Mouse (Mus musculus) left cerebral cortex, postnatal 25 days (tissue): ENCODE data around the gene Gfra4. TPM values are rescaled to one million over a fixed set of nuclear protein-coding genes. Genes with fewer than 3 reads are reported as not detected.

Experiments used
- DNase-seq, 2 experiments: peaks; one replicate each; pipeline ENCODE4 v3.0.0; 2022; ENCODE audit warnings: low spot score in 2 of 2, mixed read lengths in 1 of 2
- intact Hi-C: fragments of 180-260 bp; cut with DNase I; formaldehyde crosslinking; loops from one replicate; pipeline ENCODE4 v1.15.1; 2025
- microRNA-seq, 2 experiments: library from miRNA; unstranded; fragments of <30 nt; microRNA quantifications; one replicate each; pipeline ENCODE4 v1.2.0; 2022
- total RNA-seq, 2 experiments: library from RNA; stranded (reverse); gene quantifications; 2 replicates each; pipeline ENCODE4 v1.2.3; 2021

Gene Gfra4
- total RNA-seq, 2 experiments from 2014 or later, result 58.3 to 63.0 TPM

DNA sequence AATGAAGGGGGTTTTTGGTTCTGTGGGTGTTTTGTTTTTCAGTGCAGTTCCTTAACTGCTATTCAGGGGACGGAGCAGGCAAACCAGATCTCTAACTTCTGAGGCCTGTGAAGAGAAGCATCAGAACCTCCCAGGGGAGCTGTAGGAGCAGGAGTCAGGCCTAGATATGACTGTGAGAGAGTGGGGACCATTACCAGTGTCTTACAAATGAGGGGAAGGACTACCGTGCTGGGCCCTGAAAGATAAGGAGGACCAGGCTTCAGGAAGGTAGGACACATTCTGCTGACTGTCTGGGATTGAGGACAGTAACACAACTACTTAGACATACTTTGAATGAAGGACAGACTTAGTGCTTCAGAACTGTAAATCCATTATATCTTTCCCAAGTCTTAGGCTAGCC is 33.8 kb downstream of the Gfra4 start:
- intact Hi-C loops, result loop anchor here (1.0 kb wide), 1 partner anchor 12 kb away; no protein-coding TSS in a partner anchor
- DNase-seq, result no peak

DNA sequence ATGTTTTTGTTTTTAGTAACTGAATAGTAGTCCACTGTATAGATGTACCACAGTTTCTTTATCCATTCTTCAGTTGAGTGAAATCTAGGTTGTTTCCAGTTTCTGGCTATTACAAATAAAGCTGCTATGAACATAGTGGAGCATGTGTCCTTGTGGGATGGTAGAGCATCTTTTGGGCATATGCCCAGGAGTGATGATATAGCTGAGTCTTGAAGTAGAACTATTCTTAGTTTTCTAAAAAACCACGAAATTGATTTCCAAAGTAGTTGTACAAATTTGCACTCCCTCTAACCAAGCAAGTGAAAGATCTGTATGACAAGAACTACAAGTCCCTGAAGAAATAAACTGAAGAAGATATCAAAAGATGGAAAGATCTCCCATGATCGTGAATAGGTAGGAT is 50.1 kb downstream of the Gfra4 start:
- DNase-seq, result peak in 1 of 2 experiments; percentile 87

More for the DNA sequence above, 50.1 kb downstream of the Gfra4 start:
- intact Hi-C loops, result no loop called here

Small RNA genes lying within 50 kb of the gene (microRNA-seq; reads per million reads assigned to microRNA genes)
- 0 to 0.25 reads per million in 2 experiments for gene Mir6973b

Other genes starting within 250 kb of the Gfra4 start
- 10 to 100 TPM; 67.1 to 78.1 TPM for gene 4930402H24Rik, start 136.7 kb downstream of the Gfra4 start, total RNA-seq
- 100 to 1,000 TPM; 122 to 127 TPM for gene Atrn, start 136.6 kb downstream of the Gfra4 start, total RNA-seq
- gene Adam33, start 20.7 kb upstream of the Gfra4 start, total RNA-seq, result 1 to 10 TPM; 4.1 to 6.9 TPM
- under 1 TPM; 0.23 to 0.28 TPM for gene Siglec1, start 43.7 kb upstream of the Gfra4 start, total RNA-seq
- gene Hspa12b, start 84.2 kb upstream of the Gfra4 start, total RNA-seq, result 1 to 10 TPM; 8.9 TPM
- gene Gm11037, start 90.4 kb upstream of the Gfra4 start, total RNA-seq, result not detected
- gene 1700037H04Rik, start 117.0 kb upstream of the Gfra4 start, total RNA-seq, result 10 to 100 TPM; 71.7 to 75.8 TPM
- 10 to 100 TPM; 77.3 to 78.8 TPM for gene Cenpb, start 137.0 kb upstream of the Gfra4 start, total RNA-seq
- gene Cdc25b, start 143.9 kb upstream of the Gfra4 start, total RNA-seq, result 10 to 100 TPM; 13.3 to 16.2 TPM
- 10 to 100 TPM in 1 of 2 experiments, 1 to 10 TPM in 1; 9.9 to 12.8 TPM for gene Spef1, start 144.2 kb upstream of the Gfra4 start, total RNA-seq
- gene Ap5s1, start 164.0 kb upstream of the Gfra4 start, total RNA-seq, result 10 to 100 TPM; 25.1 to 25.4 TPM
- 1 to 10 TPM; 5.3 to 5.8 TPM for gene Mavs, start 191.0 kb upstream of the Gfra4 start, total RNA-seq
- 10 to 100 TPM; 64.4 to 70.3 TPM for gene Pank2, start 219.4 kb upstream of the Gfra4 start, total RNA-seq